Mouse (Mus musculus) olfactory bulb, adult 2 months (tissue): ENCODE measurements around the gene Gm28041. TPM values are rescaled to one million over a fixed set of nuclear protein-coding genes. Genes with fewer than 3 reads are reported as not detected.

Source experiments
- H3K27ac ChIP-seq: fragments of 200-500 bp; 2 replicates; pipeline ENCODE4 v1.5.1; 2012; ENCODE audit warnings: low read depth, low read length; ENCODE audit not compliant: insufficient read depth
- H3K4me1 ChIP-seq: fragments of 200-500 bp; 2 replicates; pipeline ENCODE4 v1.6.1; 2012; ENCODE audit warnings: low read length; ENCODE audit not compliant: control insufficient read depth, insufficient read depth
- H3K4me3 ChIP-seq: fragments of 200-500 bp; 2 replicates; pipeline ENCODE4 v1.5.1; 2012; ENCODE audit warnings: mild to moderate bottlenecking, low read depth, low read length, moderate library complexity; ENCODE audit not compliant: insufficient read depth
- CTCF ChIP-seq: fragments of 200-500 bp; IDR thresholded peaks from 2 replicates; pipeline ENCODE4 v1.5.1; 2012; ENCODE audit warnings: low read depth, mild to moderate bottlenecking, low read length, moderate library complexity; ENCODE audit not compliant: insufficient read depth
- POLR2A ChIP-seq: fragments of 200-500 bp; IDR thresholded peaks from 2 replicates; pipeline ENCODE4 v1.6.1; 2012; ENCODE audit warnings: mild to moderate bottlenecking, low read depth, low read length, moderate library complexity; ENCODE audit not compliant: insufficient read depth
- WGBS: fragments of 180-500 bp; shearing (Covaris S2); methylation state at CpG from one replicate; pipeline ENCODE4 v1.1.7; 2018; 5-methylcytosine and 5-hydroxymethylcytosine counted together
- polyA plus RNA-seq: library from polyadenylated mRNA; stranded (reverse); fragments of >200 nt; gene quantifications from 2 replicates; pipeline ENCODE4 v1.2.4, GENCODE M21; 2012; ENCODE audit warnings: low replicate concordance; ENCODE audit not compliant: missing spikeins, insufficient read depth, insufficient read length

The Gm28041 gene
- polyA plus RNA-seq, 1 experiment, result not detected

- Histone ChIP-seq H3K27ac (peak within 1 kb of the TSS; percentile 64), H3K4me3 (peak within 1 kb of the TSS; percentile 95), H3K4me1 (no peaks in the 10 kb centered on the region)
- under 1% methylated on average over 15 of the region's 15 CpGs for WGBS
- TF ChIP-seq CTCF (no peak), POLR2A (no peak)
Observed at GRCm38 (mm10) chr13:67360131-67360744, 15.3 kb downstream of the Gm28041 start, which contains the start of the genes Gm28044 and Zfp953. Gm28044 (minus strand) TSS chr13:67360536. Zfp953 (minus strand) TSS chr13:67360605.

- TF ChIP-seq POLR2A (no peak), CTCF (no peak)
- no peak overlapping the region for H3K27ac ChIP-seq
- no peak overlapping the region for H3K4me3 ChIP-seq
- H3K4me1 ChIP-seq, result no peaks in the 10 kb centered on the region
Observed at GRCm38 (mm10) chr13:67351854-67352253, 23.7 kb downstream of the Gm28041 start.

- Histone ChIP-seq H3K4me1 (no peaks in the 10 kb centered on the region), H3K4me3 (no peak overlapping the region), H3K27ac (no peak overlapping the region)
- WGBS, result 92% methylated on average over 2 of the region's 2 CpGs
- TF ChIP-seq POLR2A, result no peak
- TF ChIP-seq CTCF, result no peak
Observed at GRCm38 (mm10) chr13:67343422-67343821, 32.1 kb downstream of the Gm28041 start.

GRCm38 (mm10) chr13:67332877-67333276, 42.7 kb downstream of the Gm28041 start:
- 70% methylated on average over 1 of the region's 1 CpGs for WGBS
- Histone ChIP-seq H3K27ac (no peak overlapping the region), H3K4me1 (0 out of 2 replicates have a peak, but pooled peaks cover 2% of the 10 kb centered on the region), H3K4me3 (no peak overlapping the region)
- no peak for TF ChIP-seq POLR2A
- TF ChIP-seq CTCF, result no peak

GRCm38 (mm10) chr13:67332019-67332724, 43.4 kb downstream of the Gm28041 start, which contains the start of gene Zfp595:
Zfp595 (minus strand) TSS chr13:67332570.
- WGBS, result 8% methylated on average over 17 of the region's 17 CpGs
- Histone ChIP-seq H3K27ac (no peak within 1 kb of the TSS), H3K4me1 (0 out of 2 replicates have a peak, but pooled peaks cover 2% of the 10 kb centered on the region), H3K4me3 (peak within 1 kb of the TSS; percentile 62)
- TF ChIP-seq POLR2A, result no peak
- peak; percentile 48 for TF ChIP-seq CTCF

- 21% methylated on average over 5 of the region's 5 CpGs for WGBS
- TF ChIP-seq CTCF, result no peak
- TF ChIP-seq POLR2A, result no peak
- Histone ChIP-seq H3K4me3 (no peak overlapping the region), H3K4me1 (no peaks in the 10 kb centered on the region), H3K27ac (no peak overlapping the region)
Observed at GRCm38 (mm10) chr13:67306718-67307117, 68.8 kb downstream of the Gm28041 start.

- Histone ChIP-seq H3K4me3 (peak within 1 kb of the TSS; percentile 61), H3K4me1 (no peaks in the 10 kb centered on the region), H3K27ac (peak within 1 kb of the TSS; percentile 34; the same call in 1 of the 2 replicates)
- TF ChIP-seq POLR2A (no peak), CTCF (no peak)
- 5% methylated on average over 16 of the region's 16 CpGs for WGBS
Observed at GRCm38 (mm10) chr13:67305822-67306672, 69.5 kb downstream of the Gm28041 start, which contains the start of gene Zfp457. Zfp457 (minus strand) TSS chr13:67306485.

Other genes starting within 250 kb of the Gm28041 start
- not detected in 2 replicates for gene Rsl1, start 202.6 kb downstream of the Gm28041 start, polyA plus RNA-seq
- gene Zfp455, start 181.2 kb downstream of the Gm28041 start, polyA plus RNA-seq, result not detected in 2 replicates
- gene Zfp458, start 97.3 kb downstream of the Gm28041 start, polyA plus RNA-seq, result not detected in 2 replicates
- not detected in 2 replicates for gene Zfp457, start 69.2 kb downstream of the Gm28041 start, polyA plus RNA-seq
- not detected in 2 replicates for gene Zfp595, start 43.2 kb downstream of the Gm28041 start, polyA plus RNA-seq
- gene Gm28044, start 15.2 kb downstream of the Gm28041 start, polyA plus RNA-seq, result not detected in 2 replicates
- not detected in 2 replicates for gene Zfp953, start 15.1 kb downstream of the Gm28041 start, polyA plus RNA-seq
- not detected in 2 replicates for gene Zfp456, start 77 bp upstream of the Gm28041 start, polyA plus RNA-seq
- gene Zfp429, start 24.1 kb upstream of the Gm28041 start, polyA plus RNA-seq, result not detected in 2 replicates
- gene Zfp459, start 45.7 kb upstream of the Gm28041 start, polyA plus RNA-seq, result not detected in 2 replicates
- not detected in 2 replicates for gene Zfp874a, start 75.9 kb upstream of the Gm28041 start, polyA plus RNA-seq
- 211 and 281 TPM in 2 replicates for gene Zfp874b, start 108.5 kb upstream of the Gm28041 start, polyA plus RNA-seq
- gene Zfp58, start 124.8 kb upstream of the Gm28041 start, polyA plus RNA-seq, result not detected in 2 replicates
- gene Gm26965, start 150.4 kb upstream of the Gm28041 start, polyA plus RNA-seq, result not detected in 2 replicates
- not detected in 2 replicates for gene Zfp87, start 150.4 kb upstream of the Gm28041 start, polyA plus RNA-seq
- gene Zfp748, start 178.1 kb upstream of the Gm28041 start, polyA plus RNA-seq, result not detected in 2 replicates
- not detected in 2 replicates for gene Zfp729b, start 234.0 kb upstream of the Gm28041 start, polyA plus RNA-seq